Mouse (Mus musculus) erythroid progenitor cell, adult 5-6 weeks (primary cell): ENCODE data around the gene Fgf12. TPM values are rescaled to one million over a fixed set of nuclear protein-coding genes. Genes with fewer than 3 reads are reported as not detected.

Source experiments
- ATAC-seq: replicated peaks from 2 replicates; pipeline ENCODE4 v1.8.0; 2016; ENCODE audit warnings: moderate number of reproducible peaks, mild to moderate bottlenecking, moderate TSS enrichment, inconsistent platforms; ENCODE audit not compliant: poor library complexity, low FRiP score, severe bottlenecking
- total RNA-seq, 2 experiments: library from RNA; stranded (forward) in 1 of 2; stranded (reverse) in 1 of 2; fragments of 150-400 nt in 1 of 2; fragments of 186-747, 209-891 nt in 1 of 2; gene quantifications; 2 replicates each; pipeline versions ENCODE4 v1.2.3 to v1.2.4; 2015 to 2017; ENCODE audit warnings: low replicate concordance in 2 of 2

Fgf12 gene
- total RNA-seq, 2 experiments from 2014 or later = not detected

- no peak for ATAC-seq
Observed at GRCm38 (mm10) chr16:28374790-28375189, 378.1 kb downstream of the Fgf12 start.

GRCm38 (mm10) chr16:28373311-28373710 is 379.6 kb downstream of the Fgf12 start:
- no peak for ATAC-seq

- ATAC-seq = no peak
Observed at GRCm38 (mm10) chr16:28350624-28351023, 402.2 kb downstream of the Fgf12 start.

- no peak for ATAC-seq
Observed at GRCm38 (mm10) chr16:28345323-28345722, 407.5 kb downstream of the Fgf12 start.

- ATAC-seq = no peak
Observed at GRCm38 (mm10) chr16:28337930-28338329, 414.9 kb downstream of the Fgf12 start.

- no peak for ATAC-seq
Observed at GRCm38 (mm10) chr16:28336700-28337099, 416.2 kb downstream of the Fgf12 start.

GRCm38 (mm10) chr16:28335025-28335424 is 417.8 kb downstream of the Fgf12 start:
- no peak for ATAC-seq

- ATAC-seq = no peak
Observed at GRCm38 (mm10) chr16:28323576-28323975, 429.3 kb downstream of the Fgf12 start.

GRCm38 (mm10) chr16:28311618-28312017 is 441.2 kb downstream of the Fgf12 start:
- no peak for ATAC-seq

GRCm38 (mm10) chr16:28303889-28304288 is 449.0 kb downstream of the Fgf12 start:
- no peak for ATAC-seq

GRCm38 (mm10) chr16:28289689-28290330 is 463.1 kb downstream of the Fgf12 start:
- no peak for ATAC-seq

- no peak for ATAC-seq
Observed at GRCm38 (mm10) chr16:28257904-28258303, 495.0 kb downstream of the Fgf12 start.

- ATAC-seq = no peak
Observed at GRCm38 (mm10) chr16:28254303-28254702, 498.6 kb downstream of the Fgf12 start.

GRCm38 (mm10) chr16:28251930-28252329 is 500.9 kb downstream of the Fgf12 start:
- ATAC-seq = no peak

- no peak for ATAC-seq
Observed at GRCm38 (mm10) chr16:28242867-28243649, 509.8 kb downstream of the Fgf12 start.

GRCm38 (mm10) chr16:28239382-28239781 is 513.5 kb downstream of the Fgf12 start:
- no peak for ATAC-seq

GRCm38 (mm10) chr16:28238019-28238868 is 514.6 kb downstream of the Fgf12 start:
- no peak for ATAC-seq

- ATAC-seq = no peak
Observed at GRCm38 (mm10) chr16:28215930-28216329, 536.9 kb downstream of the Fgf12 start.

- ATAC-seq = no peak
Observed at GRCm38 (mm10) chr16:28212411-28212810, 540.5 kb downstream of the Fgf12 start.

GRCm38 (mm10) chr16:28156443-28156842 is 596.4 kb downstream of the Fgf12 start:
- ATAC-seq = no peak
